Mouse (Mus musculus): Measurements from ENCODE around the gene Pdzrn4. TPM values are rescaled to one million over a fixed set of nuclear protein-coding genes. Genes with fewer than 3 reads are reported as not detected.

The Pdzrn4 gene
- polyA plus RNA-seq, 1 experiment from 2014 or later = 2.6 TPM

DNA sequence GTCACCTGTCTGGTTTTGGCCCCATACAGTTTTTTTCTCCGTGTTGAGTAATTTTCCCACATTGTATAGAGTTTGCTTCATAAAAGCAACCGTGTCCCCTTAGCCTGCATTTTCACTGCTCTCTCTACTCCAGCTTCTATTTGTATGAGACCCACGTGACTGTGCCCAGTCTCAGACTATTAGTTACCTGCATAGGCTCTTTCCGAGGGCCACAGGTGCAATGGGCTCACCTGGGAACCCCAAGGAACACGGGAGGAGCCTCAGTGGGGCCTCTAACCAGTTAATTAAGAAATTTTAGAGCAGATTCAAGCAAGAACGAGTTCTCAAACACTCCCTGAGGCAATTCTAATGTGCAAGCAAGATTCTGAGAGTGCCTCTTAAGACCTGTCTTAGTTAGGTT, 281.7 kb downstream of the Pdzrn4 start:
- Histone ChIP-seq H3K27me3 (replicated peaks; ENCODE audit: control insufficient read depth, insufficient read depth, low read length) (no peaks in the 10 kb centered on the region), H3K4me1 (replicated peaks; ENCODE audit: control insufficient read depth, insufficient read depth, low read length) (no peaks in the 10 kb centered on the region), H3K36me3 (ENCODE audit: control insufficient read depth, insufficient read depth, low read length) (no peaks in the 10 kb centered on the region), H3K4me2 (ENCODE audit: low read length) (no peak overlapping the region), H3K27ac (ENCODE audit: low read depth) (no peak overlapping the region), H3K9me3 (ENCODE audit: control insufficient read depth, low read length) (no peaks in the 10 kb centered on the region), H3K4me3 (ENCODE audit: low read depth, low read length) (no peak overlapping the region), H3K9ac (ENCODE audit: low read length) (no peak overlapping the region)
- ATAC-seq (replicated peaks; ENCODE audit: low FRiP score, low TSS enrichment, low read depth) = no peak
- no peak for DNase-seq (ENCODE audit: low spot score)
- 79% methylated on average over 6 of the region's 6 CpGs for WGBS

DNA sequence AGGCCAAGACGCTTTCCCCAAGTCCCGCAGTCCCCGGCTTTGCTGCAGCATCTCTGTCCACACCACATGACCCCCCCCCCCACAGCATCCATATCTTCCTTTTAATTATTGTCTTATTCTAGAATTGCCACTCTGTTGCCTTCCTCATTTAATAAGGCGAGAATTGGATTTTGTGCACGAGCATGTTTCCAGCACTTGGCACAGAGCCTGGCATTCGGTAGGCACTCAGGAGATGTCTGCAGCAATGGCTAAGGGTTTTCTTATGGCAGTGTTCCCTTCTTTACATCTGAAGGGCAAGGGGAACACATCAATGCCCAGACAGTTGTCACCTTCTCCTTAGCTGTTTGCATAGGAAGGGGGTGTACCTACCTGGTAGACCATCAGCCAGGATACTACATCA, 282.9 kb downstream of the Pdzrn4 start:
- no peak for ATAC-seq (replicated peaks; ENCODE audit: low FRiP score, low TSS enrichment, low read depth)
- Histone ChIP-seq H3K9me3 (ENCODE audit: control insufficient read depth, low read length) (no peaks in the 10 kb centered on the region), H3K36me3 (ENCODE audit: control insufficient read depth, insufficient read depth, low read length) (no peaks in the 10 kb centered on the region), H3K27me3 (replicated peaks; ENCODE audit: control insufficient read depth, insufficient read depth, low read length) (no peaks in the 10 kb centered on the region), H3K9ac (ENCODE audit: low read length) (no peak overlapping the region), H3K4me2 (ENCODE audit: low read length) (no peak overlapping the region), H3K27ac (ENCODE audit: low read depth) (no peak overlapping the region), H3K4me3 (ENCODE audit: low read depth, low read length) (no peak overlapping the region), H3K4me1 (replicated peaks; ENCODE audit: control insufficient read depth, insufficient read depth, low read length) (no peaks in the 10 kb centered on the region)
- 91% methylated on average over 6 of the region's 6 CpGs for WGBS
- no peak for DNase-seq (ENCODE audit: low spot score)

DNA sequence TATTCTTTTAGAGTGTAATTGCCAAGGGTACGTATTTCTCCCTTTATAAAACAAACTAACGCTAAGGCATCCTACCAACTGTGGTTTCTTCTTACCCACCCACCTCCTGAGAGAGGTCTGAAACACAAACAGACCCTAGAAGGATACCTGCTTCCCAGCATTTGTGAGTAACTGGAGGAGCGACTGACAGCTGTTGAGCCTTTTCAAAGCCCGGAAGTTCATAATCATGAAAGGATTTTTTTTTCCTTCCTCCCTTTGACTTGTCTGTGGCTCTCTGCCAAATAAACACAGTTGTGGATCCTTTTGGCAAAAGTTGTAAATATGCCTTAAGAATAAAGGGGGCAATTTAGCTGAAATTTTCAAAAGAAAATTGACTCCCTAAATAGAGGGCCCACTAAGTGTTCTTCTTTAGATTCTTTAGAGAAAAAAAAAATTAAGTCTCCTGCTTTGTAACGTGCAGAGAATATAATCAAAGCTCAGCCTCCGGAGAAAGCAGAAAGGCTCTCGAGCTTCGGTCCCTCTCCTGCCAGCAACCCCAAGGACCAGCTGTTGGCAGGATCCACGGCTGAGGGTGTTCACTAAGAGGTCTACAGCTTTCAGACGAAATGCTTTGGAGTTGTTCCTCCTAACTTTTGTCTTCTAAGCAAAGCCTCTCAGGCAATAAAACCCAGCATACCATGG, 299.7 kb downstream of the Pdzrn4 start:
- Histone ChIP-seq H3K27ac (ENCODE audit: low read depth) (no peak overlapping the region), H3K36me3 (ENCODE audit: control insufficient read depth, insufficient read depth, low read length) (no peaks in the 10 kb centered on the region), H3K4me3 (ENCODE audit: low read depth, low read length) (no peak overlapping the region), H3K4me1 (replicated peaks; ENCODE audit: control insufficient read depth, insufficient read depth, low read length) (no peaks in the 10 kb centered on the region), H3K27me3 (replicated peaks; ENCODE audit: control insufficient read depth, insufficient read depth, low read length) (no peaks in the 10 kb centered on the region), H3K9me3 (ENCODE audit: control insufficient read depth, low read length) (no peaks in the 10 kb centered on the region), H3K9ac (ENCODE audit: low read length) (no peak overlapping the region), H3K4me2 (ENCODE audit: low read length) (no peak overlapping the region)
- DNase-seq (ENCODE audit: low spot score) = no peak
- WGBS = 43% methylated on average over 10 of the region's 10 CpGs
- no peak for ATAC-seq (replicated peaks; ENCODE audit: low FRiP score, low TSS enrichment, low read depth)

DNA sequence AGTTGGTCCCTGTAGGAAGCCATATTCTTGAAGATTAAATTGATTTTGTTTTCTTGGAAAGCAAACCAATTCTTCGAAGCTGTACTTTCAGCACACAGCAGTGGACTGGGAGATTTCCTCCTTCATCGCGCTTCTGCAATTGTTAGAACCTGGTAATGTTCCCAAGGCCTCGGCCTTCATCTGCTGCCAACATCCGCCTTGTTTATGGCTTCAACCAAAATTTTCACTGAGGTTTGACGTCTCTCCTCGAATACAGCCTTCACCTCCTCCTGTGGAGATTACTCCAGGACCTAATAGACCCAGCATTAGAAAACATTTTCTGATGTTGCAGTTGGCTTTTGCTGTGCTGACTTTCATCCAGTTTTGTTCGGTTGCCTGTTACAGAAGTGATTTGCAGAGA, 307.5 kb downstream of the Pdzrn4 start:
- ATAC-seq (replicated peaks; ENCODE audit: low FRiP score, low TSS enrichment, low read depth) = no peak
- Histone ChIP-seq H3K9me3 (ENCODE audit: control insufficient read depth, low read length) (no peaks in the 10 kb centered on the region), H3K27me3 (replicated peaks; ENCODE audit: control insufficient read depth, insufficient read depth, low read length) (no peaks in the 10 kb centered on the region), H3K27ac (ENCODE audit: low read depth) (no peak overlapping the region), H3K4me3 (ENCODE audit: low read depth, low read length) (no peak overlapping the region), H3K4me1 (replicated peaks; ENCODE audit: control insufficient read depth, insufficient read depth, low read length) (no peaks in the 10 kb centered on the region), H3K4me2 (ENCODE audit: low read length) (no peak overlapping the region), H3K9ac (ENCODE audit: low read length) (no peak overlapping the region), H3K36me3 (ENCODE audit: control insufficient read depth, insufficient read depth, low read length) (no peaks in the 10 kb centered on the region)
- no peak for DNase-seq (ENCODE audit: low spot score)
- 84% methylated on average over 8 of the region's 8 CpGs for WGBS

GRCm38 (mm10) chr15:92738676-92739075, 342.0 kb downstream of the Pdzrn4 start:
- Histone ChIP-seq H3K27me3 (replicated peaks; ENCODE audit: control insufficient read depth, insufficient read depth, low read length) (no peaks in the 10 kb centered on the region), H3K36me3 (ENCODE audit: control insufficient read depth, insufficient read depth, low read length) (no peaks in the 10 kb centered on the region), H3K9me3 (ENCODE audit: control insufficient read depth, low read length) (no peaks in the 10 kb centered on the region), H3K4me1 (replicated peaks; ENCODE audit: control insufficient read depth, insufficient read depth, low read length) (no peaks in the 10 kb centered on the region), H3K4me3 (ENCODE audit: low read depth, low read length) (no peak overlapping the region), H3K4me2 (ENCODE audit: low read length) (no peak overlapping the region), H3K9ac (ENCODE audit: low read length) (no peak overlapping the region), H3K27ac (ENCODE audit: low read depth) (no peak overlapping the region)
- no peak for DNase-seq (ENCODE audit: low spot score)
- ATAC-seq (replicated peaks; ENCODE audit: low FRiP score, low TSS enrichment, low read depth) = no peak
- 73% methylated on average over 2 of the region's 2 CpGs for WGBS

DNA sequence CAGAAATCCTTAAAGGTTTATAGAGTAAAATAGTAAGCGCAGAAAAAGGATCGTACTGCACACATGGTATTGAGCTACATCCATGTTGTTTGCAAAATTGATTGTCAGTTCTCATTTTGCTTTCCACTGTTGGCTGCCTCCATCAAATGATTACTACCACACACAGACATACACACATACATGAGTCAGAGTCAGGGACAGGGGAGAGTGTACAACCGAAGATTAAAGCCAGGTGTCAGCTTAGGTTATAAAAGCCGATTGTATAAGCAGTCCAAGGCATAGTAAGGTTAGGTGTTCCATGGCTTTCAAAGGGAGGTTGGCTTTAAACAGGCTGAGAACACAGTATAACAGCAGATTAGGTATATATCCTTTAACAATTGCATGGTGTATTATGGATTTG, 343.2 kb downstream of the Pdzrn4 start:
- H3K9ac ChIP-seq (ENCODE audit: low read length) = no peak overlapping the region
- no peak overlapping the region for H3K27ac ChIP-seq (ENCODE audit: low read depth)
- WGBS = 85% methylated on average over 4 of the region's 4 CpGs
- no peak overlapping the region for H3K4me3 ChIP-seq (ENCODE audit: low read depth, low read length)
- no peaks in the 10 kb centered on the region for H3K4me1 ChIP-seq (replicated peaks; ENCODE audit: control insufficient read depth, insufficient read depth, low read length)
- no peaks in the 10 kb centered on the region for H3K27me3 ChIP-seq (replicated peaks; ENCODE audit: control insufficient read depth, insufficient read depth, low read length)
- no peaks in the 10 kb centered on the region for H3K9me3 ChIP-seq (ENCODE audit: control insufficient read depth, low read length)
- no peak for ATAC-seq (replicated peaks; ENCODE audit: low FRiP score, low TSS enrichment, low read depth)
- H3K4me2 ChIP-seq (ENCODE audit: low read length) = no peak overlapping the region
- no peaks in the 10 kb centered on the region for H3K36me3 ChIP-seq (ENCODE audit: control insufficient read depth, insufficient read depth, low read length)
- no peak for DNase-seq (ENCODE audit: low spot score)

DNA sequence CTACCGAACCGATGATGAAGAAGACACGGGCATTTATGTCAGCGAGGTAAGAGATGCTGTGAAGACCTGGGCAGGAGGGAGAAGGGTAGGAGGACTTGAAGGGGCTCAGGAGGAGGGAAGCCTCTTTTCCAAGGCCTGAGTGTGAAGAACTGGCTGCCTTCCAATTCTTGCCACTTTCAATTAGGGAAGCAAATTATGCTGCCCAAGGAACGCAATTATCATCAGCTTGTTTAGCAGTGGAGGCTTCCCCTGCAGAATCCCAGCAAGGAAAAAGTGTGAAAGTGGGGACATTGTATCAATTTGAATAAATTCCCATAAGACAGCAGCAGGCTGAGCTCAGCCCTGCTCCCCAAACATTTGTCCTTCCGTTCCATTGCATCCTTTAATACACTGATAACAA, 346.9 kb downstream of the Pdzrn4 start:
- H3K36me3 ChIP-seq (ENCODE audit: control insufficient read depth, insufficient read depth, low read length) = no peaks in the 10 kb centered on the region
- H3K4me2 ChIP-seq (ENCODE audit: low read length) = no peak overlapping the region
- H3K4me1 ChIP-seq (replicated peaks; ENCODE audit: control insufficient read depth, insufficient read depth, low read length) = no peaks in the 10 kb centered on the region
- no peak for DNase-seq (ENCODE audit: low spot score)
- ATAC-seq (replicated peaks; ENCODE audit: low FRiP score, low TSS enrichment, low read depth) = no peak
- 78% methylated on average over 6 of the region's 6 CpGs for WGBS
- no peak overlapping the region for H3K27ac ChIP-seq (ENCODE audit: low read depth)
- H3K9me3 ChIP-seq (ENCODE audit: control insufficient read depth, low read length) = no peaks in the 10 kb centered on the region
- H3K27me3 ChIP-seq (replicated peaks; ENCODE audit: control insufficient read depth, insufficient read depth, low read length) = no peaks in the 10 kb centered on the region
- H3K9ac ChIP-seq (ENCODE audit: low read length) = no peak overlapping the region
- H3K4me3 ChIP-seq (ENCODE audit: low read depth, low read length) = no peak overlapping the region

- H3K9me3 ChIP-seq (ENCODE audit: control insufficient read depth, low read length) = no peaks in the 10 kb centered on the region
Measured at GRCm38 (mm10) chr15:92746081-92746480, 349.4 kb downstream of the Pdzrn4 start.

DNA sequence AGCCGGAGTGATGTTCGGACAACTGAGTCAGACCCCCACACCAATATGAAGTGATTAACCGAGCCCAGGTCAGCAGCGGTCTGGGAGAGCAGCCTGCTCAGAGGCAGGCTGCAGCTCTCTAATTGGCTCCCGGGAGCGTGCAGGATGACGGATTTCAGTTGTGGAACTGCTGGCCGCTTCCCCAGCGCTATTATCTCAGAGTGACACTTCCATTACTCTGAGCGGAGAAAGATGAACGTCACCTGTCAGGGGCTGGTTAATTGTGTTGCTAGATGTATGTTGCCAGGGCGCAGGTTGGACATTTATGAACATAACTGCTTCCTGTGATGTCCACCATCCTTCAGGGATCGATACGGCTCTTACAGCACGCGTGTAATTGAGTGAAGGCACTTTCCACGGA, 355.5 kb downstream of the Pdzrn4 start:
- 65% methylated on average over 17 of the region's 17 CpGs for WGBS
- DNase-seq (ENCODE audit: low spot score) = no peak
- H3K9ac ChIP-seq (ENCODE audit: low read length) = no peak overlapping the region
- H3K36me3 ChIP-seq (ENCODE audit: control insufficient read depth, insufficient read depth, low read length) = no peaks in the 10 kb centered on the region
- H3K4me2 ChIP-seq (ENCODE audit: low read length) = no peak overlapping the region
- no peaks in the 10 kb centered on the region for H3K27me3 ChIP-seq (replicated peaks; ENCODE audit: control insufficient read depth, insufficient read depth, low read length)
- no peaks in the 10 kb centered on the region for H3K9me3 ChIP-seq (ENCODE audit: control insufficient read depth, low read length)
- ATAC-seq (replicated peaks; ENCODE audit: low FRiP score, low TSS enrichment, low read depth) = no peak
- H3K4me1 ChIP-seq (replicated peaks; ENCODE audit: control insufficient read depth, insufficient read depth, low read length) = no peaks in the 10 kb centered on the region
- no peak overlapping the region for H3K4me3 ChIP-seq (ENCODE audit: low read depth, low read length)
- no peak overlapping the region for H3K27ac ChIP-seq (ENCODE audit: low read depth)

More at GRCm38 (mm10) chr15:92746081-92746480, 349.4 kb downstream of the Pdzrn4 start:
- Histone ChIP-seq H3K36me3 (ENCODE audit: control insufficient read depth, insufficient read depth, low read length) (no peaks in the 10 kb centered on the region), H3K9ac (ENCODE audit: low read length) (no peak overlapping the region), H3K4me1 (replicated peaks; ENCODE audit: control insufficient read depth, insufficient read depth, low read length) (no peaks in the 10 kb centered on the region), H3K27ac (ENCODE audit: low read depth) (no peak overlapping the region), H3K4me3 (ENCODE audit: low read depth, low read length) (no peak overlapping the region), H3K4me2 (ENCODE audit: low read length) (no peak overlapping the region), H3K27me3 (replicated peaks; ENCODE audit: control insufficient read depth, insufficient read depth, low read length) (no peaks in the 10 kb centered on the region)
- ATAC-seq (replicated peaks; ENCODE audit: low FRiP score, low TSS enrichment, low read depth) = no peak
- 57% methylated on average over 7 of the region's 7 CpGs for WGBS
- no peak for DNase-seq (ENCODE audit: low spot score)
